Comparison of ENCODE assay signal across 18 mouse cellular contexts in the genomic region with DNA sequence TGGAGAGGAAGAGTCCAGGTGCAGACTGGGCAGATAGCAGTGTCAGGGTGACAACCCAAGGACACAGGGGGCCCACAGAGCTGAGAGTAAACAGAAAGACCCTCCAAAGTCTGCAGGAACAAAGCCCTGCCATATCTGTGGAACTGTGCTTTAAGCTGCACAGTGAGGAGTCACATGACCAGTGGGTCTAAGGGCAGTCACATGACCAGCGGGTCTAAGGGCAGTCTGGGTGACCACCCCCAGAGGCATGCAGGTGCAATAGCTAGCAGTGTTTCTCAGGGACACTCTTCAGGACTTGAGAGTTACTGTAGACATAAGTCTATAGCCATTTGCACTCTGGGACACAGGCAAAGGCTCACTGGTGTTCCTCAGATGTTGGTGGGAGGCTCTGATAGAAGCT. TPM values are rescaled to one million over a fixed set of nuclear protein-coding genes. Genes with fewer than 3 reads are reported as not detected.
"Had no signal": no experiment of that assay in that cellular context is flagged by ENCODE, and none has a peak within 500 bp of the region (broad histone marks: within the 10 kb centered on the region; RNA-seq: fewer than 3 reads in every experiment).

No protein-coding gene starts in this region.

- ATAC-seq: liver, embryonic 12.5 days had no signal

- H3K9ac ChIP-seq: limb, embryonic 15.5 days; liver, embryonic 12.5 days; lung, embryonic 14.5 days; midbrain, embryonic 12.5 days; stomach, embryonic 15.5 days had no signal

- H3K27ac ChIP-seq: kidney, postnatal 0 days; limb, embryonic 15.5 days; liver, embryonic 12.5 days; midbrain, embryonic 12.5 days; stomach, embryonic 15.5 days had no signal

- H3K4me2 ChIP-seq: limb, embryonic 15.5 days; liver, embryonic 12.5 days; lung, embryonic 14.5 days; midbrain, embryonic 12.5 days; stomach, embryonic 15.5 days had no signal

- DNase-seq: layer of hippocampus, adult 9-11 months; layer of hippocampus, postnatal 36 days; lung, embryonic 14.5 days; lung, postnatal 10 days; lung, postnatal 4 days; right cerebral cortex, postnatal 14 days; thymus, adult 2 months; thymus, postnatal 25 days had no signal

- H3K4me3 ChIP-seq: limb, embryonic 15.5 days; liver, embryonic 12.5 days; megakaryocyte, embryonic 14.5 days; midbrain, embryonic 12.5 days; stomach, embryonic 15.5 days had no signal

- H3K9me3 ChIP-seq: limb, embryonic 15.5 days; liver, embryonic 12.5 days; megakaryocyte, embryonic 14.5 days; midbrain, embryonic 12.5 days; stomach, embryonic 15.5 days had no signal

- H3K27me3 ChIP-seq: stomach, embryonic 15.5 days had no signal

- H3K4me1 ChIP-seq: limb, embryonic 15.5 days; midbrain, embryonic 12.5 days; stomach, embryonic 15.5 days had no signal

RNA-seq across cellular contexts. Expression of a gene that starts 6.6 kb away (rescaled TPM):
- total RNA-seq: layer of hippocampus, adult 18-20 months; layer of hippocampus, postnatal 36 days; left cerebral cortex, adult 8-10 months; left cerebral cortex, postnatal 25 days had no signal
- polyA plus RNA-seq: neural tube, embryonic 14.5 days had no signal
